Mouse (Mus musculus): Measurements from ENCODE around the gene Flot1.

Flot1 gene

DNA sequence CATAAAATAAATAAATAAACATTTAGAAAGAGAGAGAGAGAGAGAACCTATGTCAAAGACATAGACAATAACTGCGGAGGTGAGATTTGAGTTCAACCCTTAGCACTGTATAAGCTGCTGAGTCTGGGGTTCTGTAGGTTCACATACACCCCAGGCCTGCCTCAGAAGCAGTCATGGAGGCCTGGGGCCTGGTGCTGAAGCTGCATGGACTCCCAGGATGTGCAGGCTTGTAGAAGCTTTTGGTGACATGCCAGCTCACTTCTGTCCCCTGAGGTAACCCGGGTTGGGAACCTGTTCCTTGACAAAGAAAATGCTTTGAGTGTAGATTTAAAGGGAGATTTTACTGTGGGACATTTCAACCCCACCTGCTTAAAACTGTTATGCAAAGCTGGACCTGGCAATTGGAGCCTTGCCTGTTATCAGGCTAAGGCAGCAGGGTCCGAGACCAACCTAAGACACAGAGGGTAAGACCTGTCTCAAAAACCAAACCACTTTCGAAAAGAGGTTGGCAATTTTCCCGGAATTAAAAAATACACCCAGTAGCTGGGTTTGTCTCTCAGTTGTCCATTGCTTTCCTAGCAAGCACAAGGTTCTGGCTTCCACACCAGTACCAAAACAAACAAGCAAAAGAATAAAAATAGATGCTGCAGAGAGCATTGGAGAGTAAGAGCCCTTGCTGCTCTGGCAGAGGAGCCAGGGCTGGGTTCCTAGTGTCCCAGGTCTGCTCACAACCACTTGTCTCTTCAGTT, 12.0 kb upstream of the Flot1 start:
- in situ Hi-C loops (cut with MboI, MseI), result no loop called here

DNA sequence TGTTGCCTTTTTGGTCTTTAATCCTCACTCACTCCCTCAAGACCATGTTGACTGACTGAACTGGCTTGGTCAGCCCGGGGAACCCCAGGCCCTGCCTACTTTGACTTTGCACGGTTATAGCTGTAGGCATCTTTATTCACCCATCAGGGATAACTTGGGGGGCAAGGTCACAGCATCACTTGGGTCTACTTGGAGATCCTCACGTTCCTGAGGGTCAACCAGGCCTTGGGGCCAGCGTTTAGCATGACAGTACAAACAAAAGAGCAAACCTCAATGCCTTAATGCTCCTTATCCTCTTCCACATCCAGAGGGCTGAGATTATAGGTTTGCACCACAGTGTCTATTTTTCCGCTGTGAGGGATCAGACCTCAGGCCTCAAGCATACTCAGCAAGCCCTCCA, 10.7 kb upstream of the Flot1 start:
- in situ Hi-C loops (cut with MboI, MseI), result no loop called here

DNA sequence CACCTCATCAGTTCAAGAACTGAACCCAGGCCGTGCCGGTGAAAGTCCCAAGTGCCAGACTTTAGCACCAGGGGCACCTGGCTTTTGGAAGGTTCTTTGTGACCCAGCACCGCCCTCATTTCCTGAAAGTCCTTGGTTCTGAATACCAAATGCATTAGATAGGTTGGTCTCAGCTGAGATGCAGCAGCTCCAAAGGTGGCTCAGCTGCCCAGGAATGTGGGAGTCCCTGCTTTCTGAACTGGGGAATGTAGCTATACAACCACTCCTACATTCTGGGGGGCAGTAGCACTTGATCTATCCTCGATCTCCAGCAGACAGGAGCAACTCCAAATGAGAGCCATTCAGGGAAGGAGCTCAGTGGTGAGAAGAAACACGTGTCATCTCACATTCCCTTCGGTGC, 10.3 kb upstream of the Flot1 start:
- in situ Hi-C loops (cut with MboI, MseI), result no loop called here

DNA sequence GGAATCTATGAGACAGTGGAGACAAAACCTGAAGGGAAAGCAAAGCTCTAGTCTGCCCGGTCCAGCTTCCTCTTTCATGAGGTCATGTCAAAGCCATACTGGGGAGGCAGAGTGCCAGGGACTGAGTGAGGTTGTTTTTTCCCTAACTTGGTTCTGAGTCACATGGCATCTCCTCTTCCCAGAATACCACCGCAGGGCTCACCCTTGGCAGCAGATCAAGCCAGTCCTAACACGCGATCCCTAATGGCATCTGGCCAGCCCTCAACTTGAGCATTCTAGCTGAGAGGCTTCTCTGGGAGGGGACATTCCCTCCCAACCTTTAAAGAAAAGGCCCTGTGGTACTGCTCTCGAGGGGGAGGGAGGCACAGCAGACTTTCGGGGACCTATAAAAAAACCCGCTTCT, 9.8 kb upstream of the Flot1 start:
- in situ Hi-C loops (cut with MboI, MseI), result no loop called here

DNA sequence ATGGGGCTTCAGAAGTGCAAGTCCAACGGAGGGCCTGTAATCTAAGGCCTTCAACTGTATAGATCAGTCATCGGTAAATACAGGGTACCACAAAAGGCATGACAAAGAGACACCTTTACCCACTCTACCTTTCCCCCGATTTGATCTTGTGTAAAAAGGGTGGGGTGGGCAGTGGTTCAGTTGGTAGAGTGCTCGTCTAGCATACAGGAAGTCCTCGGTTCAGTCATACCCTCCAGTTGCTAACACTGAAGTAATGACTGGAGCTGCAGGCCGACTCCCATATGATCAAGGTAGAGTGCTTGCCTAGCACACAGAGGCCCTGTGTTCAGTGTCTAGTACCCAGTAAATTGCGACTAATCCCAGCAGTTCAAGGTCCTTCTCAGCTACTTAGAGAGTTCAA, 9.4 kb upstream of the Flot1 start:
- in situ Hi-C loops (cut with MboI, MseI), result no loop called here

DNA sequence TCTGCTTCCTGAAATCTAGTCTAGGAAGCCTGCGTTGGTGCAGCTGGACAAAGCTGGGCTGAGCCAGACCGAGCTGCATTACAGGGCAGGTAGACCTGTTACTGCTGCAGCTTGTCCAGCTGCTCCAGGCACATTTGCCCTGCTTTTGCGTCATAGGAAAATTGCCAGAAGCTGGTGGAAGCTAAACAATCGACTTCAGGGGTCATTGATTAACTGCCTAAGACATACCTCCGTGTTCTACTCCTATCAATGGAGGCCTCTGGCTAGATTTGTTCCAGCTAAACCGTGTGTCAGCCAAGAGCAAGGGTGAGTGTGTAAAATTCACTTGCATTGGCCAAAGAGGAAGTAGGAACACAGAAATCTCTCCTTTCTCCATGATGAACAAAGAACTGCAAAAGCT, 8.4 kb upstream of the Flot1 start:
- in situ Hi-C loops (cut with MboI, MseI), result loop anchor here (5.0 kb wide), 1 partner anchor 77 kb away; no protein-coding TSS in a partner anchor

DNA sequence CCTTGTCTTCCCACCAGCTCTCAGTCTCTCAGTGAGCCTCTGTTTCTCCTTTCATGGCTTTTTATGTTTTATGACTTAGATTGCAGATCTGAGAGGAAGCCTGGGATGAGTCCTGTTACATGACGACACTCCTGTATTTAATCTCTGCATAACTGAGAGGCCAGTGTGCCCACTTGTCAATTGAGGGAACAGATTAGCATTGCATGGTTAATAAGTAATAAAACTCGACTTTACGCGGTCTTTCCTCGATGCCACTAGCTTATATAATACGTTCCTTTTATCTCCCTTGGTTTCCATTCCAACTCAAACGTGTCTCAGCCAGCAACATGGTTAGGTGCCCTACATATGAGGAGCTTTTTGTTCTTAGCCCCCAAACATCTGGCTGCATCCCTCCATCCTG, 7.2 kb upstream of the Flot1 start:
- in situ Hi-C loops (cut with MboI, MseI), result loop anchor here (5.0 kb wide), 1 partner anchor 79 kb away; no protein-coding TSS in a partner anchor

DNA sequence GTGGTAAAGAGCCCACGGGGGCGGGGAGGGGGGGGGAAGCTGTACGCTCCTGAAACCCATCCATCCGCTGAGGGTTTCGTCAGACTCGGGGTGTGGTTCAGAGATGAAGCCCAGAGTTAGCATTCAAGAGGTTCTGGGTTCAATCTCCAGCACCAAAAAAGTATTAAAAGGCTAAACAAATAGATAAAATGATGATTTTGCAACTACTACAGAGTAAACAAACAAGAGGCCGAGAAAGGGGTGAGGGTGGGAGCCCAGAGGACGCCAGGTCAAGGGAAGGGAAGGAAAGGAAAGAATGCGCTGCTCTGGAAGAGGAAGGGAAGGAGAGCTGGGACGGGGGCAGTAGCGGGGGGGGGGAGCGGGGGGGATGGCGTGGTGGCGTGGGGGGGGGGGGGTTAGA, 6.3 kb upstream of the Flot1 start:
- in situ Hi-C loops (cut with MboI, MseI), result loop anchor here (5.0 kb wide), 1 partner anchor 79 kb away; no protein-coding TSS in a partner anchor

DNA sequence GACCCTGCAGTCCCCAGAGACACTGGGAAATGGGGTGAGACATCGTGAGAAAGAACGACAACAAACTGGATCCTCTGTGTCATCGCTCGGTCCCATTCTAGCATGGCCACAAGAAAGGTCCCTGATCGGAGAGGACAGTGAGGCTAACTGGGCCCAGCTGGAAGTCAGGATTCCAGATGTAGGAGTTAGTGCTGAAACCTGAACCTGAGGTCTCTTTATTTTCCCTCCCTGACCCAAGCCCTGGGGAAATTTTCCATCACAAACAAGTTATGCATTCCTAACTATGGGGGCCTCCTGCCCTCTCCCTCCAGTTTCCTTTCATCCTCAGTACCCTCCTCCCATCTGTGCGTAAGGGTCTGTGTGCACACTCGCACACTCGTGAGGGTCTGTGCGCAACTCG, 5.8 kb upstream of the Flot1 start:
- in situ Hi-C loops (cut with MboI, MseI), result loop anchor here (5.0 kb wide), 1 partner anchor 80 kb away; no protein-coding TSS in a partner anchor

DNA sequence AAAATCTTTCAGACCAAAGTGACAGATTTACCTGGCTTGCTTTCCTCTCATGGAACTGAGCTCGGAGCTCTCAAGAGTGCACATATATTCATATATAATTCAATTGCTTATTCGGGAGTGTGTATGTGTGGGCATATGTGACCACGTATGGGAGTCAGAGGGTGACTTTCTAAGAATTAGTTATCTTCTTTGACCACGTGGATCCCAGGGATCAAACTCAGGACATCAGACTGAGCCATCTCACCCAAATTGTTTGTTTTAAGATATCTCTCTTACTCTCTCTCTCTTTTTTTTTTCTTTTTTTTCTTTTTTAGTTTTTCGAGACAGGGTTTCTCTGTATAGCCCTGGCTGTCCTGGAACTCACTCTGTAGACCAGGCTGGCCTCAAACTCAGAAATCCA, 2.9 kb upstream of the Flot1 start:
- in situ Hi-C loops (cut with MboI, MseI), result no loop called here

DNA sequence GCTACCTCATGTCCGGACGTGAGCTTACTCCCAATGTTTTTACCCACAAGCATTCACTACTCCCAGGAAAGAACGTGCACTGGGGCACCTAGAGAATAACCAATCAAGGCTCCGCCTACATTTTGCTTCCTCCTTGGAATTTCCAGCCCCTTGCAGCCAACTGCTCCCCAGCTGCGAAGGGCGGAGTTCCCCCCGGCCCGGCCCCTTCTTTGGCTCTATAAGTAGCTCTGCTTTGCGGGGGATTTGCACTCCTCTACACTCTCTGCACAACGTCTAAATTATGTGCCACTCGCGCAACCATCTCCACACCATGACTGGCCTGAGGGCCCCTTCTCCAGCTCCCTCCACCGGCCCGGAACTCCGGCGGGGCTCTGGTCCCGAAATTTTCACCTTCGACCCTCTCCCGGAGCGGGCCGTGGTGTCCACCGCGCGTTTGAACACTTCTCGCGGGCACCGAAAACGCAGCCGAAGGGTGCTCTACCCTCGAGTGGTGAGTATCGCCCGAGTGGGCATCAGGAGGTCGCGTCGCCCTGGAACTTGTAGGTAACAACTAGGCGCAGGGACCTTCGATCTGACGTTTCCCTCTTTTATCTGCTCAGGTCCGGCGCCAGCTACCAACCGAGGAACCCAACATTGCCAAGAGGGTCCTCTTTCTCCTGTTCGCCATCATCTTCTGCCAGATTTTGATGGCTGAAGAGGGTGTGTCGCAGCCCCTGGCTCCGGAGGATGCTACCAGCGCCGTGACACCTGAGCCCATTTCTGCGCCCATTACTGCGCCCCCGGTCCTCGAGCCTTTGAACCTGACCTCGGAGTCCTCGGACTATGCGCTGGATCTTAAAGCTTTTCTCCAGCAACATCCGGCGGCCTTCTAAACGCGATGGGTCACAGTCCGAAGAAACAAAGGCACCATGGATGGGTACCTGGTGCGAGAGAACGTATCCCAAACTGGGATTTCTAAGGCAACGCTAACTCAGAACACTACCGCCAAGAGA, 1.3 kb upstream of the Flot1 start, which contains the start of gene Ier3:
Gene Ier3 (plus strand): TSS at position 246 of the 992 bp plus-strand sequence.
- in situ Hi-C loops (cut with MboI, MseI), result no loop called here

DNA sequence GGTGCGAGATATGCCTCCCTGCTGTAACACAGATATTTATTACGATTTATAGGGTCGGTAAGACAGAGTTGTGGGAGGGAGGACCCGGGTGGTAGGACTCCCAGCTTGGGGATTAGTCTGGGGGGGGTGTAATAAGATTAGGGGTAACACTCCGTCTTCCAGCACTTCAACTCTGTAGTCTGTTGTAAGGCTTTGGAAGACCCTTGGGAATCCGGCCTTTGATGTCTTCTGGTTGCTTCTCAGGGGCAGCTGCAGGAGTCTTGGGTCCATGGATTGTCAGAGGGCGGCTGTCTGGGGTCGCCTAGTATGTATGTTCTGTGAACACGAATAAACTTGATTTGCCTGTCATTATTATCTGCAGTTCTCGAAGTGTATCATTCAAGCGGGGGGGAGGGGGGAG, 466 bp upstream of the Flot1 start:
- in situ Hi-C loops (cut with MboI, MseI), result no loop called here

DNA sequence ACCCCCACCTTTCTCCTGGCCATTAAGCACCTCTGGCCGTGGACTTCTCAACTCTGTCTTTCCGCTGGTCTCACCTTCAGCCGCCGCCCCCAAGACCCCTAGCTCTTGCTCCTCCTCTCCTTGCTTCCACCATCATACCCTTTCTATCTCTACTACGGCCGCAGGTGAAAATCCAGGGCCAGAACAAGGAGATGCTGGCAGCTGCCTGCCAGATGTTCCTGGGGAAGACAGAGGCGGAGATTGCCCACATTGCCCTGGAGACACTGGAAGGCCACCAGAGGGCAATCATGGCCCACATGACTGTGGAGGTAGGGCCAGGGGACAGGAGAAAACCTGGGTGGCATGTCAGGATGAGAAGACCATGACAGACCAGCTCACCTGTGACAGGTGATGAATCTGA, 1.4 kb downstream of the Flot1 start:
- in situ Hi-C loops (cut with MboI, MseI), result no loop called here

DNA sequence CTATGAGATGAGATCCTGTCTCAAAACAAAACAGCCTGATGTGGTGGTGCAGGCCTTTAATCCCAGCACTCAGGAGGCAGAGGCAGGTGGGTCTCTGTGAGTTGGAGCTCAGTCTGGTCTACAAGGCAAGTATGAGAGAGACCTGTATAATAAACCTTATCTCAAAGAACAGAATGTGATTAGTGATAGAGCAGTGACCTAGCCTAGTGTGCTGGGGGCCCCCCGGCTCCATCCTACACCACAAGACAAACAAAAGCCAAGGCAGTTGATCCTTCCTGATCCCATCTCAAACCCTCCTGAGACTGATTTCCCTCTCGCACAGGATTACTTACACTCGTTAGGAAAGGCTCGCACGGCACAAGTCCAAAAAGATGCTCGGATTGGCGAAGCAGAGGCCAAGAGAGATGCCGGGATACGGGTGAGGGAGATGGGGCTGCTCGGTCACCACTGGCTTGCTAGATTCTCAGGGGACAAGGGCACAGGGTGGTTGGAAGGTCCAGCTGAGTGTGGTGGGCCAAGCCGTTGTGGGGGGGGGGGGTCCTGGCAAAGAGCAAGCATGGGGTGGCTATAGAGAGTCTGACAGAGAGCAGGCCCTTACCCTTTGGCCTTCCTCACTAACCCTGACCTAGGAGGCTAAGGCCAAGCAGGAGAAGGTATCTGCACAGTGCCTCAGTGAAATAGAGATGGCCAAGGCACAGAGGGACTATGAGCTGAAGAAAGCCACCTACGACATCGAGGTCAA, 2.2 kb downstream of the Flot1 start:
- in situ Hi-C loops (cut with MboI, MseI), result loop anchor here (5.0 kb wide), 2 partner anchors 42 to 82 kb away; partner anchors contain the start of gene Ppp1r18

DNA sequence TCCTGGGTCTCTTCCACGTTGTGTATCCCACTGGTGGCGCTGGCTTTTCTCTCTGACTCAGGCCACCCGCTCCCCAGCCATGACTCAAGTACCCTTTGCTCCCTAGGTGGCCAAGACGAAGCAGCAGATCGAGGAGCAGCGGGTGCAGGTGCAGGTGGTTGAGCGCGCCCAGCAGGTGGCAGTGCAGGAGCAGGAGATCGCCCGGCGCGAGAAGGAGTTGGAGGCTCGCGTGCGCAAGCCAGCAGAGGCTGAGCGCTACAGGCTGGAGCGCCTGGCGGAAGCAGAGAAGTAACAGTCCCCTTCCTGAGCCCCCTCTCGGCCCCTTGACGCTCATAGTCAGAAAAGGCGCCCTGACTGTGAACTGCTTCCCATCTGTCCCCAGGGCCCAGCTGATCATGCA, 6.7 kb downstream of the Flot1 start:
- in situ Hi-C loops (cut with MboI, MseI), result loop anchor here (5.0 kb wide), 2 partner anchors 38 to 78 kb away; partner anchors contain the start of gene Ppp1r18

DNA sequence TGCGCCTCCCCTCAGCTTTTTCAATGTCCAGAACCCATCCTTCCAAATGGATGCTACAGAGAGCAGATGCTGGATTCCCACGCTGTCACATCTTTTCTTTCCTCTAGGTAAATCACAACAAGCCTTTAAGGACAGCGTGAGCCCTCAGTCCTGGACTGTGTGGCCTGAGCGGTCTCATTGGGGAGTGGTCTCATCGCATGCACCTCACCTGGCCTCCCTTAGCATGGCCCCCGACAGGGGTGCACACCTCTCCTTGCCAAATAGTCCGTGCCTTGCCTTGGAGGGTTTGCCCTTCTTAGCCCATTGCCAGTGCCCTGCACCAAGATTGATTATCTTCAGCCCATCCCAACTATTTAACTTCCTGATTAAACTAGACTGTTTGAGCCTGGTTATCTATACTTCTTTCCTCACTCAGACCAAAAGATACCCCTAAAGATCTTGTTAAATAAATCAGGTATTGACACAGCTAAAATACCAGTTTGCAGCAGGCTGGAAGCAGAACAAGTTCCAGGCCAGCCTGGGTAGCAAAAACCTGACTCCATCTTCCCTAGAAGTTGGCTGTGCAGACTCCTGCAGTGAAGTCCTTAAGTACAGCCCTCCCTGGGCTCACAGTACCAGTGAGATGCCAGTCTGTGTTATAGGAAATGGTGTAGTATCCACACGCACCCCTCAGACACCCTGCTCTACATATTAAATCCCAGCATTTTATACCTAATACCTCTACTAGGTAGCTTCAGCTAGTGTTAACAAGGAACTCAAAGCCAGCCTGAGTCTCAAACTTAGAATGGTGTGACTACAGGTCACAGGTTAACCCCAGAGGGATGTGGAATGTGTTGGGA, 9.6 kb downstream of the Flot1 start:
- in situ Hi-C loops (cut with MboI, MseI), result no loop called here

DNA sequence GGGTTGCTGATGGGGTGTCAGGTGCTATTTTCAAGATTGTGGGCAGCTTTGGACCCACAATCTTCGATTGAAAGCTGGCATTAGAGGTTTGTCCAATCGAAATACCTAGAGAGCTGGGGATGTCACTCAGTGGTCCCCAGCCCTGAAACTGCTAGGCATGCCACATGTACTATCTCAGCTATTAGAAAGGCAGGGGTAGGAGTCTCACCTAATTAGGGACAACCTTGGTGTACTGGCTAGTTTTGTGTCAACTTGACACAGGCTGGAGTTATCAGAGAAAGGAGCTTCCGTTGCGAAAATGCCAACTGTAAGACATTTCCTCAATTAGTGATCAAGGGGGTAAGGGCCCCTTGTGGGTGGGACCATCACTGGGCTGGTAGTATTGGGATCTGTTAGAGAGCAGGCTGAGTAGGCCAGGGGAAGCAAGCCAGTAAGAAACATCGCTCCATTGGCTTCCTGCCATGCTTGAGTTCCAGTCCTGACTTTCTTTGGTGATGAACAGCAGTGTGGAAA, 10.3 kb downstream of the Flot1 start:
- in situ Hi-C loops (cut with MboI, MseI), result no loop called here

DNA sequence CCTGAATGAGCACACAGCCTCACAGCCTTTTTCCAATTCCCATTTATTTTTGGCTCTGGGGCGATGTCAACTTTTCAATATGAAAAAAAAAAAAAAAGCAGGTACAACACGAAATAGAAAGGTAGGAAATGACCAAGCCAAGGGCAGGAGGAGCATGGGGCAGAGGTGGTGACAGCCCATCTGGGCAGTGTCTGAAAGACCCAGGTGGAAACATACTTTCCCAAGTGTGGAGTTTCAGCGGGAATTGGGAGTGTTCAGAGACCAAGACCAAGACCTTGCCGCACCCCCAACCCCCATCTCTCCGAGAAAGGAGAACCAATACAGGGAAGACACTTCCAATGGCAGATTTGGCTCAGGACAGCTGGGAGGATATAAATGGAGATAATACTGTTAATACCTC, 10.9 kb downstream of the Flot1 start:
- in situ Hi-C loops (cut with MboI, MseI), result no loop called here

DNA sequence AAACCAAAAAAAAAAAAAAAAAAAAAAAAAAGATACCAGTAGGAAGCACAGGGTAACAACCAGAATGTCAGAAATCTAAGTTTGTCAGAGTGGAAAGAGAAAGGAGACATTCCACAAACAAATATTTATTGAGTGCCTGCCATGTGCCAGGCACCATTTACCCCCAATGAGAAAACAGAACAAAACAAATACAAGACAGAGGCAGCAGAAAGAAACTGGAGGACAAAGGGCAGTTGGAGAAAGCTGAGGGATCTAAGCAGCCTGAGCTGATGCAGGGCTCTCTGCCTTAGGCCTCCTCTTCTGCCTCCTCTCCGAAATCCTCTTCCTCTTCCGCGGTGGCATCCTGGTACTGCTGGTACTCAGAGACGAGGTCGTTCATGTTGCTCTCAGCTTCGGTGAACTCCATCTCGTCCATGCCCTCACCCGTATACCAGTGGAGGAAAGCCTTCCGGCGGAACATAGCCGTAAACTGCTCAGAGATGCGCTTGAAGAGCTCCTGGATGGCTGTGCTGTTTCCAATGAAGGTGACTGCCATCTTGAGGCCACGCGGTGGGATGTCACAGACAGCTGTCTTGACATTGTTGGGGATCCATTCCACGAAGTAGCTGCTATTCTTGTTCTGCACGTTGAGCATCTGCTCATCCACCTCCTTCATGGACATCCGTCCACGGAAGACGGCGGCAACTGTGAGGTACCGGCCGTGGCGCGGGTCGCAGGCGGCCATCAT, 11.8 kb downstream of the Flot1 start:
- in situ Hi-C loops (cut with MboI, MseI), result no loop called here

Data from T-helper 1 cell (primary cell).